ENCODE assay signal across 8 mouse cellular contexts in genomic region chr7:81992131-81993061, GRCm38 (mm10). TPM values are rescaled to one million over a fixed set of nuclear protein-coding genes. Genes with fewer than 3 reads are reported as not detected.
DNase-seq lines count a peak whose midpoint lies in the region; ATAC-seq lines count a peak whose summit lies in the region.

TSS of gene Bnc1 (minus strand) at chr7:81992292.

- H3K27me3 ChIP-seq in kidney, embryonic 14.5 days (ENCODE audit: control insufficient read depth, insufficient read depth, low read length), result peaks cover 80% of the 10 kb centered on the region
- peaks cover 82% of the 10 kb centered on the region for H3K27me3 ChIP-seq in limb, embryonic 12.5 days

- DNase-seq in kidney, adult 11 months, result no peak
- DNase-seq in R1 (ENCODE audit: low read depth, low spot score), result peak; percentile 50
- DNase-seq in retina, embryonic 14.5 days (ENCODE audit: low spot score), result peak; percentile 41
- no peak for DNase-seq in layer of hippocampus, postnatal 10 days (ENCODE audit: low spot score in 2 of 2)

- H3K36me3 ChIP-seq in kidney, embryonic 14.5 days (ENCODE audit: control insufficient read depth, insufficient read depth, low read length), result no peaks in the 10 kb centered on the region
- H3K36me3 ChIP-seq in limb, embryonic 12.5 days, result no peaks in the 10 kb centered on the region

- H3K9me3 ChIP-seq in kidney, embryonic 14.5 days (ENCODE audit: control insufficient read depth, low read length), result no peaks in the 10 kb centered on the region
- H3K9me3 ChIP-seq in limb, embryonic 12.5 days, result no peaks in the 10 kb centered on the region

- no peak within 1 kb of the TSS for H3K27ac ChIP-seq in kidney, embryonic 14.5 days (ENCODE audit: low read depth, low read length)
- peak within 1 kb of the TSS; percentile 62 for H3K27ac ChIP-seq in limb, embryonic 12.5 days

- WGBS in kidney, embryonic 14.5 days, result under 1% methylated on average over 78 of the region's 105 CpGs
- 1% methylated on average over 86 of the region's 105 CpGs for WGBS in limb, embryonic 12.5 days

- ATAC-seq in kidney, embryonic 14.5 days (ENCODE audit: low FRiP score, low TSS enrichment), result peak; percentile 78
- peak; percentile 61 for ATAC-seq in granulocyte monocyte progenitor cell, adult 5-6 weeks (replicated peaks; ENCODE audit: poor library complexity, severe bottlenecking)
- ATAC-seq in limb, embryonic 12.5 days (ENCODE audit: insufficient number of reproducible peaks, insufficient read depth, low FRiP score, low TSS enrichment, low read depth), result peak; percentile 44; the same call in 1 of the 2 replicates
- no peak for ATAC-seq in megakaryocyte progenitor cell, adult 5-6 weeks (replicated peaks; ENCODE audit: poor library complexity)

- peaks cover 6% of the 10 kb centered on the region; the same call in 1 of the 2 replicates for H3K4me1 ChIP-seq in kidney, embryonic 14.5 days (ENCODE audit: control insufficient read depth, insufficient read depth, low read length)
- peaks cover 46% of the 10 kb centered on the region for H3K4me1 ChIP-seq in limb, embryonic 12.5 days (replicated peaks)

- peak within 1 kb of the TSS; percentile 48 for H3K9ac ChIP-seq in kidney, embryonic 14.5 days (ENCODE audit: low read depth, low read length)
- H3K9ac ChIP-seq in limb, embryonic 12.5 days (replicated peaks), result peak within 1 kb of the TSS; percentile 65

- H3K4me3 ChIP-seq in kidney, embryonic 14.5 days (ENCODE audit: low read length), result peak within 1 kb of the TSS; percentile 57
- peak within 1 kb of the TSS; percentile 66 for H3K4me3 ChIP-seq in limb, embryonic 12.5 days (replicated peaks)

- peak within 1 kb of the TSS; percentile 98 for H3K4me2 ChIP-seq in kidney, embryonic 14.5 days (replicated peaks; ENCODE audit: low read depth, low read length)
- peak within 1 kb of the TSS; percentile 97 for H3K4me2 ChIP-seq in limb, embryonic 12.5 days

RNA-seq across cellular contexts. Expression of gene Bnc1, which starts in this region (rescaled TPM):
- polyA plus RNA-seq in kidney, embryonic 14.5 days (2014; fragmentation: Nextera tagmentation; extraction: Ambion mirVana), result 0.08 and 0.13 TPM in 2 replicates
- total RNA-seq in granulocyte monocyte progenitor cell, adult 5-6 weeks (2014; fragmentation: Nextera tagmentation), result not detected in 2 replicates
- total RNA-seq in granulocyte monocyte progenitor cell, adult 5-6 weeks (2017), result not detected in 2 replicates
- polyA plus RNA-seq in limb, embryonic 12.5 days (2016; fragmentation: Nextera tagmentation; extraction: Ambion mirVana), result 4.2 and 4.4 TPM in 2 replicates
- not detected for total RNA-seq in layer of hippocampus, postnatal 10 days (2021)
- total RNA-seq in megakaryocyte progenitor cell, adult 5-6 weeks (2015), result not detected in 2 replicates
- not detected in 2 replicates for total RNA-seq in megakaryocyte progenitor cell, adult 5-6 weeks (2017)

Comparison
In these comparisons a context has a peak if more than half of its experiments do, and no peak if none do; other contexts are left out.
1. Peak in ATAC-seq, H3K4me3 ChIP-seq, H3K9ac ChIP-seq and H3K4me2 ChIP-seq in kidney, embryonic 14.5 days; RNA of the gene not detected or under 1 TPM.
2. Peak in ATAC-seq in granulocyte monocyte progenitor cell, adult 5-6 weeks; RNA of the gene not detected or under 1 TPM.
3. DNase-seq: peak in R1 (single experiment) and retina, embryonic 14.5 days (single experiment); none in kidney, adult 11 months (single experiment) and layer of hippocampus, postnatal 10 days (0 of 2).